Comparison of ENCODE assay signal across 9 mouse cellular contexts in genomic region chr9:60857833-60858232, GRCm38 (mm10).
DNase-seq lines count a peak whose midpoint lies in the region; ATAC-seq and TF ChIP-seq lines count a peak whose summit lies in the region.
"Had no signal": no experiment of that assay in that cellular context is flagged by ENCODE, and none has a peak within 500 bp of the region (broad histone marks: within the 10 kb centered on the region; RNA-seq: fewer than 3 reads in every experiment).

No protein-coding gene starts in this region.

- 31% methylated on average over 5 of the region's 5 CpGs for WGBS in cerebellum, adult 2 months
- WGBS in kidney, adult 2 months, result 16% methylated on average over 5 of the region's 5 CpGs

- TF ChIP-seq CTCF in testis, adult 2 months (IDR thresholded peaks at IDR 0.05; ENCODE audit: control insufficient read depth, insufficient read depth, insufficient replicate concordance, low read depth, low read length), result peak; percentile 4; the same call in 1 of the 2 replicates
- peak; percentile 65 for TF ChIP-seq CTCF in cerebellum, adult 2 months (IDR thresholded peaks at IDR 0.05; ENCODE audit: borderline replicate concordance, insufficient read depth, low read depth, low read length)
- TF ChIP-seq CTCF in kidney, adult 2 months (conservative IDR thresholded peaks at IDR 0.05; ENCODE audit: insufficient read depth, insufficient read length, low read depth, low read length), result peak; percentile 76

- no peak for DNase-seq in testis, postnatal 14 days (ENCODE audit: low spot score)
- DNase-seq in cerebellum, adult 2 months, result peak; percentile 28 to 46
- peak; percentile 78 for DNase-seq in kidney, adult 2 months
- DNase-seq in left cerebral cortex, postnatal 36 days (ENCODE audit: low spot score in 2 of 2), result peak; percentile 57 to 67
- peak; percentile 55 for DNase-seq in neural tube, embryonic 10.5 days (ENCODE audit: extremely low spot score, low spot score)
- no peak for DNase-seq in c-Kit-positive CD71-positive TER-119-positive erythroid progenitor cells, embryonic 14.5 days (ENCODE audit: low spot score)

- H3K27me3 ChIP-seq in testis, adult 2 months (ENCODE audit: control insufficient read depth, insufficient read depth, low read length), result no peaks in the 10 kb centered on the region
- no peaks in the 10 kb centered on the region for H3K27me3 ChIP-seq in cerebellum, adult 2 months (ENCODE audit: control insufficient read depth, insufficient read depth, low read length)
- no peaks in the 10 kb centered on the region for H3K27me3 ChIP-seq in kidney, adult 2 months (replicated peaks; ENCODE audit: control insufficient read depth, insufficient read depth, low read length)
- H3K27me3 ChIP-seq: embryonic facial prominence, embryonic 15.5 days had no signal

- peak; percentile 95 for ATAC-seq in frontal cortex, adult (ENCODE audit: low TSS enrichment)

- intact Hi-C loops in left cerebral cortex, postnatal 36 days (cut with DNase I), result loop anchor here (2.0 to 5.0 kb wide), 2 partner anchors 39 to 616 kb away; no protein-coding TSS in a partner anchor

- no peak overlapping the region for H3K27ac ChIP-seq in testis, adult 2 months (ENCODE audit: control insufficient read depth, insufficient read depth, low read depth, low read length)
- no peak overlapping the region for H3K27ac ChIP-seq in cerebellum, adult 2 months (ENCODE audit: insufficient read depth, low read length)
- no peak overlapping the region for H3K27ac ChIP-seq in kidney, adult 2 months (ENCODE audit: insufficient read depth, low read depth, low read length)
- H3K27ac ChIP-seq: embryonic facial prominence, embryonic 15.5 days had no signal

- no peak overlapping the region for H3K4me3 ChIP-seq in testis, adult 2 months (ENCODE audit: control insufficient read depth, low read depth, low read length)
- no peak overlapping the region for H3K4me3 ChIP-seq in cerebellum, adult 2 months (replicated peaks; ENCODE audit: insufficient read depth, low read depth, low read length)
- H3K4me3 ChIP-seq in kidney, adult 2 months (ENCODE audit: insufficient read depth, low read depth, low read length), result no peak overlapping the region
- H3K4me3 ChIP-seq: embryonic facial prominence, embryonic 15.5 days had no signal

- H3K4me1 ChIP-seq in testis, adult 2 months (ENCODE audit: control insufficient read depth, insufficient read depth, low read length), result no peaks in the 10 kb centered on the region
- no peaks in the 10 kb centered on the region for H3K4me1 ChIP-seq in cerebellum, adult 2 months (ENCODE audit: control insufficient read depth, insufficient read depth, low read length)
- H3K4me1 ChIP-seq in kidney, adult 2 months (ENCODE audit: control insufficient read depth, insufficient read depth, low read length), result peaks cover 8% of the 10 kb centered on the region; the same call in 1 of the 2 replicates
- H3K4me1 ChIP-seq: embryonic facial prominence, embryonic 15.5 days had no signal

- H3K36me3 ChIP-seq in testis, adult 2 months (ENCODE audit: control insufficient read depth, insufficient read depth, low read length), result no peaks in the 10 kb centered on the region
- H3K36me3 ChIP-seq in kidney, adult 2 months (ENCODE audit: control insufficient read depth, insufficient read depth, low read length), result peaks cover 5% of the 10 kb centered on the region; the same call in 1 of the 2 replicates

- no peak for TF ChIP-seq POLR2A in testis, adult 2 months (IDR thresholded peaks at IDR 0.05; ENCODE audit: control insufficient read depth, low read depth, low read length)
- no peak for TF ChIP-seq POLR2A in cerebellum, adult 2 months (IDR thresholded peaks at IDR 0.05; ENCODE audit: borderline replicate concordance, insufficient read depth, low read length)
- no peak for TF ChIP-seq POLR2A in kidney, adult 2 months (IDR thresholded peaks at IDR 0.05; ENCODE audit: low read depth, low read length)

Comparison
In these comparisons a context has a peak if more than half of its experiments do, and no peak if none do; other contexts are left out.
1. CTCF ChIP-seq: peak in every context shown above with its lines; median percentile 76 in kidney, adult 2 months; 65 in cerebellum, adult 2 months; 4 in testis, adult 2 months.
2. DNase-seq: peak in cerebellum, adult 2 months (2 of 2), kidney, adult 2 months (single experiment), left cerebral cortex, postnatal 36 days (2 of 2) and neural tube, embryonic 10.5 days (single experiment); none in testis, postnatal 14 days (single experiment) and c-Kit-positive CD71-positive TER-119-positive erythroid progenitor cells, embryonic 14.5 days (single experiment).